Mouse (Mus musculus): ENCODE results near the gene Glo1.

DNA sequence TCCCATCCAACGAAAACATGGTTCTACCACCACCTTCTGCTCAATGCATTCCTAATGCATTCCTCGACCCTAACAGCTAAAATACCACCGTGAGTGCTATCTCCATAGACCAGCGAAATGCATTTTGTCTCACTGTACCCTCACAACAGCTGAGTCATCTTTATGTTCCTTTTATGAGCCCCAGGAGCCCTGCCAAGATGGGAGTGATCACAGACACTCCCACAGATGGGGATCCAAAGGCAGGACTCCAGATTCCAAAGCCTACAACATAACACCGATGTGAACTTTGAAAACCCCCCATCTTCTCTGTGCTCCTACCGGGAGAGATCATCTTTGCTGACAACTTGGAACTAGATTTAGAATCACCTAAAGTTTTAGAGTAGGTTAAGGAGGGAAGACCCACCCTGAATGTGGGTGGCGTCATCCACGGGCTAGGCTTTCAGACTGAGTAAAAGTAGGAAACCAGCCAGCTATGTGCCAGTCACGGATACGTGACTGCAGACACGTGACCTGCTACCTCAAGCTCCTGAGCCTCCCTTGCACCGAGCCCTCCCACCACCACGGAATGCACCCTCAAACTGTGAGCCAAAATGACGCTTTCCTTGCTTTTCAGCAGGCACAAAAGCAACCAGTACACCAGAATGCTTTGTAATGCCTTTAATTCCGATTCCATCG is 17.2 kb downstream of the Glo1 start:
- no peak for TF ChIP-seq CTCF (IDR thresholded peaks at IDR 0.05; ENCODE audit: borderline replicate concordance, insufficient read depth, low read length)
- TF ChIP-seq POLR2A (IDR thresholded peaks at IDR 0.05; ENCODE audit: low read depth, low read length), result no peak

Data from embryonic fibroblast, embryonic 13.5 days (primary cell).